Mouse (Mus musculus) cerebellum, postnatal 25 days (tissue): ENCODE measurements around the gene Mocs1.
"Not testable (repeated sequence)": the region's sequence is repeated elsewhere in the genome, so short reads cannot be mapped to it uniquely, and the experiment has no call there.

Source experiments
- DNase-seq, 2 experiments: peaks; one replicate each; pipeline ENCODE4 v3.0.0; 2021; ENCODE audit warnings: mixed read lengths in 2 of 2

The Mocs1 gene

GRCm38 (mm10) chr17:49432071-49432711 is 4.0 kb downstream of the Mocs1 start:
- DNase-seq: peak; percentile 19 to 44

- DNase-seq: peak in 1 of 2 experiments; percentile 8
Measured at GRCm38 (mm10) chr17:49433071-49433470, 4.9 kb downstream of the Mocs1 start.

GRCm38 (mm10) chr17:49434236-49434635 is 6.1 kb downstream of the Mocs1 start:
- no peak for DNase-seq

- DNase-seq: peak in 1 of 2 experiments; percentile 2
Measured at GRCm38 (mm10) chr17:49435081-49435480, 6.9 kb downstream of the Mocs1 start.

- DNase-seq: peak in 1 of 2 experiments; percentile 0
Measured at GRCm38 (mm10) chr17:49436631-49437030, 8.5 kb downstream of the Mocs1 start.

- peak in 1 of 2 experiments; percentile 1 for DNase-seq
Measured at GRCm38 (mm10) chr17:49437306-49437705, 9.1 kb downstream of the Mocs1 start.

- DNase-seq: no peak
Measured at GRCm38 (mm10) chr17:49438822-49439574, 10.8 kb downstream of the Mocs1 start.

- DNase-seq: no peak
Measured at GRCm38 (mm10) chr17:49439706-49440105, 11.5 kb downstream of the Mocs1 start.

- DNase-seq: no peak
Measured at GRCm38 (mm10) chr17:49440331-49441130, 12.4 kb downstream of the Mocs1 start.

GRCm38 (mm10) chr17:49442841-49443240 is 14.7 kb downstream of the Mocs1 start:
- not testable (repeated sequence) for DNase-seq

GRCm38 (mm10) chr17:49448570-49449229 is 20.5 kb downstream of the Mocs1 start:
- no peak for DNase-seq

GRCm38 (mm10) chr17:49449230-49449608 is 21.1 kb downstream of the Mocs1 start:
- no peak for DNase-seq

GRCm38 (mm10) chr17:49450922-49451321 is 22.8 kb downstream of the Mocs1 start:
- DNase-seq: no peak

GRCm38 (mm10) chr17:49456334-49456733 is 28.2 kb downstream of the Mocs1 start:
- no peak for DNase-seq

- no peak for DNase-seq
Measured at GRCm38 (mm10) chr17:49457833-49458232, 29.7 kb downstream of the Mocs1 start.

- no peak for DNase-seq
Measured at GRCm38 (mm10) chr17:49458386-49458785, 30.2 kb downstream of the Mocs1 start.

- no peak for DNase-seq
Measured at GRCm38 (mm10) chr17:49464884-49465283, 36.7 kb downstream of the Mocs1 start.

GRCm38 (mm10) chr17:49468223-49468622 is 40.1 kb downstream of the Mocs1 start:
- peak; percentile 79 to 86 for DNase-seq

- no peak for DNase-seq
Measured at GRCm38 (mm10) chr17:49472626-49473025, 44.5 kb downstream of the Mocs1 start.

- DNase-seq: no peak
Measured at GRCm38 (mm10) chr17:49474051-49474450, 45.9 kb downstream of the Mocs1 start.

GRCm38 (mm10) chr17:49475174-49475573 is 47.0 kb downstream of the Mocs1 start:
- DNase-seq: no peak

GRCm38 (mm10) chr17:49477370-49477769 is 49.2 kb downstream of the Mocs1 start:
- DNase-seq: no peak

GRCm38 (mm10) chr17:49481876-49482275 is 53.7 kb downstream of the Mocs1 start:
- no peak for DNase-seq
